Mouse (Mus musculus) small intestine, adult 2 months (tissue): Measurements from ENCODE around the gene Shroom3. TPM values are rescaled to one million over a fixed set of nuclear protein-coding genes. Genes with fewer than 3 reads are reported as not detected.

ENCODE experiments used
- H3K27ac ChIP-seq: fragments of 200-500 bp; 2 replicates; pipeline ENCODE4 v1.5.1; 2012; ENCODE audit warnings: low read depth, low read length, control low read depth, inconsistent platforms; ENCODE audit not compliant: insufficient read depth
- H3K27me3 ChIP-seq: fragments of 200-500 bp; 2 replicates; pipeline ENCODE4 v1.6.1; 2012; ENCODE audit warnings: mild to moderate bottlenecking, moderate library complexity, low read length, inconsistent platforms; ENCODE audit not compliant: control insufficient read depth, insufficient read depth
- H3K36me3 ChIP-seq: fragments of 200-500 bp; 2 replicates; pipeline ENCODE4 v1.6.1; 2012; ENCODE audit warnings: mild to moderate bottlenecking, low read length, control low read depth, inconsistent platforms; ENCODE audit not compliant: control insufficient read depth, insufficient read depth
- H3K4me1 ChIP-seq: fragments of 200-500 bp; 2 replicates; pipeline ENCODE4 v1.6.1; 2012; ENCODE audit warnings: low read length, inconsistent platforms, mixed read lengths; ENCODE audit not compliant: control insufficient read depth, insufficient read depth, insufficient read length
- H3K4me3 ChIP-seq: fragments of 200-500 bp; 2 replicates; pipeline ENCODE4 v1.5.1; 2012; ENCODE audit warnings: low read depth, mild to moderate bottlenecking, control low read depth, inconsistent platforms, low read length, moderate library complexity
- CTCF ChIP-seq: fragments of 200-500 bp; IDR thresholded peaks from 2 replicates; pipeline ENCODE4 v1.5.1; 2012; ENCODE audit warnings: low read depth, mild to moderate bottlenecking, control low read depth, inconsistent platforms, low read length, moderate library complexity, mixed read lengths; ENCODE audit not compliant: insufficient replicate concordance, insufficient read length; ENCODE audit errors: extremely low read depth
- POLR2A ChIP-seq: fragments of 200-500 bp; IDR thresholded peaks from 2 replicates; pipeline ENCODE4 v1.6.1; 2012; ENCODE audit warnings: low read depth, mild to moderate bottlenecking, control low read depth, inconsistent platforms, low read length, moderate library complexity
- WGBS: fragments of 180-500 bp; shearing (Covaris S2); methylation state at CpG from one replicate; pipeline ENCODE4 v1.1.7; 2018; 5-methylcytosine and 5-hydroxymethylcytosine counted together
- polyA plus RNA-seq: library from polyadenylated mRNA; depleted of rRNA; stranded (reverse); fragments of >200 nt; gene quantifications from 2 replicates; pipeline ENCODE4 v1.2.3, GENCODE M21; 2012

The Shroom3 gene
- polyA plus RNA-seq, 1 experiment, result 111 TPM

- H3K27ac ChIP-seq, result no peak within 1 kb of the TSS
- no peaks in the 10 kb centered on the region for H3K27me3 ChIP-seq
- no peak; the same call in 1 of the 2 replicates for TF ChIP-seq POLR2A
- TF ChIP-seq CTCF, result no peak
- peak within 1 kb of the TSS; percentile 49 for H3K4me3 ChIP-seq
- 11% methylated on average over 53 of the region's 55 CpGs for WGBS
- H3K4me1 ChIP-seq, result peaks cover 3% of the 10 kb centered on the region; the same call in 1 of the 2 replicates
- H3K36me3 ChIP-seq, result no peaks in the 10 kb centered on the region
Observed at GRCm38 (mm10) chr5:92674859-92675573, 8.2 kb upstream of the Shroom3 start, which contains the start of gene Ccdc158. Gene Ccdc158 (minus strand): TSS chr5:92675271.

DNA sequence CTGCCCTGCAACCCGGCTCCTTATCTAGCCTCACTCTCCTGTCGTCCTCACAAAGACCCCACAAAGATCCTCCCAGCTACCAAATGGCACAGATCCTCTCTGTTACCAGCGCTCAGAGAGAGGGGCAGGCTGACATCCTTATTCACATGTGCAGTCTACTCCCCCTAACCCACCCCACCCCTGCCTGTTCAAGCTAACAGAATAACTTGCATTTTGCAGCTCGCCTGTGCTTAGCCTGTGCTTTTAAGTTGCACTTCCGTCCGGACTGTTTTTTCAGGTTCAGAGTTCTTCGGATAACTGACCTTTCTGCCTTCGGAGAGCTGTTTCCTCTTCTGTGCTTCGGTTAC, 7.7 kb upstream of the Shroom3 start:
- Histone ChIP-seq H3K4me3 (peak overlapping the region; percentile 49), H3K36me3 (no peaks in the 10 kb centered on the region), H3K27ac (no peak overlapping the region), H3K27me3 (no peaks in the 10 kb centered on the region), H3K4me1 (peaks cover 3% of the 10 kb centered on the region; the same call in 1 of the 2 replicates)
- WGBS, result 1% methylated on average over 9 of the region's 9 CpGs
- TF ChIP-seq CTCF (no peak), POLR2A (no peak)

- WGBS, result 40% methylated on average over 4 of the region's 4 CpGs
- H3K4me1 ChIP-seq, result peaks cover 11% of the 10 kb centered on the region; the same call in 1 of the 2 replicates
- TF ChIP-seq CTCF (0 out of 2 replicates have a peak, but pooled peaks have one; percentile 15), POLR2A (no peak)
- no peak overlapping the region for H3K27ac ChIP-seq
- H3K27me3 ChIP-seq, result peaks cover 18% of the 10 kb centered on the region
- no peak overlapping the region for H3K4me3 ChIP-seq
- H3K36me3 ChIP-seq, result no peaks in the 10 kb centered on the region
Observed at GRCm38 (mm10) chr5:92679441-92679840, 3.8 kb upstream of the Shroom3 start.

- whole genome bisulfite sequencing, result 97% methylated on average over 10 of the region's 10 CpGs
- Histone ChIP-seq H3K4me1 (peaks cover 8% of the 10 kb centered on the region; the same call in 1 of the 2 replicates), H3K36me3 (no peaks in the 10 kb centered on the region), H3K27me3 (peaks cover 18% of the 10 kb centered on the region), H3K4me3 (no peak overlapping the region), H3K27ac (no peak overlapping the region)
- no peak for TF ChIP-seq CTCF
- TF ChIP-seq POLR2A, result no peak
Observed at GRCm38 (mm10) chr5:92681861-92682260, 1.4 kb upstream of the Shroom3 start.

DNA sequence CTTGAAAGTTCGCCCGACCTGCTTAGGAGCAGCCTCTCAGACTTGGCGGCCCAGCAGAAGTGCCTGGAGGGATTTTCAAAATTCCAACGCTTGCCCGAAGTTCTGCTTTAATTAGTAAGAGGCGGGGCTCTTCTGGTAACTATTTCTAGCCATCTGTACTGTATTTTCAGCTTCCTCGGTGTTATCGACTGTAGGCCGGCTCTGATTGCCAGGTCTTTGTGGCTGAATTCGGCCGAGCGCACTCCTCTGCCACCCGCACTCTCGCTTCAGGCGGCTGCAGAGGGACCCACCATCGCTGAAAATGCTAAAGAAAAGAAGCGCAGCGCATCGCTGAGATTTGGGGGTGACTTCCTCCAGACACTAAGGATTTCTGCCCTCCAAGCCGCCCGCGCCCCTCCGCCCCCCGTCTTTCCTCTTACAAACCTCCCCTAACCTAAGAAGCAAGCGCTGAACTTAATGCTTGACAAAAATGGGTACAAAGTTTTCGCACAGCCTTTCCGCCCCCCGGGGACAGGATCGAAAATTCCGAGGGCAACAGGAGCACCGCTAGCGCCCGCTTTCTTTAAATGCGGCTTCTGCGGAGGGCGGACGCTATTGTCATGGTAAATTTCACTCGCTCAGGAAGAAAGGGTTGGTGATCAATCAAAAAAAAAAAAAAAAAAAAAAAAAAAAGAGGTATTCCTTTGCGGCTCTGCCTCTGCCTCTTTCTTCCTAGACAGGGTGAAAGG, 450 bp upstream of the Shroom3 start:
- H3K4me1 ChIP-seq, result peaks cover 8% of the 10 kb centered on the region; the same call in 1 of the 2 replicates
- 7% methylated on average over 39 of the region's 39 CpGs for WGBS
- H3K4me3 ChIP-seq, result peak overlapping the region; percentile 57
- H3K27me3 ChIP-seq, result peaks cover 18% of the 10 kb centered on the region
- H3K27ac ChIP-seq, result no peak overlapping the region
- no peaks in the 10 kb centered on the region for H3K36me3 ChIP-seq
- TF ChIP-seq POLR2A (no peak), CTCF (no peak)

DNA sequence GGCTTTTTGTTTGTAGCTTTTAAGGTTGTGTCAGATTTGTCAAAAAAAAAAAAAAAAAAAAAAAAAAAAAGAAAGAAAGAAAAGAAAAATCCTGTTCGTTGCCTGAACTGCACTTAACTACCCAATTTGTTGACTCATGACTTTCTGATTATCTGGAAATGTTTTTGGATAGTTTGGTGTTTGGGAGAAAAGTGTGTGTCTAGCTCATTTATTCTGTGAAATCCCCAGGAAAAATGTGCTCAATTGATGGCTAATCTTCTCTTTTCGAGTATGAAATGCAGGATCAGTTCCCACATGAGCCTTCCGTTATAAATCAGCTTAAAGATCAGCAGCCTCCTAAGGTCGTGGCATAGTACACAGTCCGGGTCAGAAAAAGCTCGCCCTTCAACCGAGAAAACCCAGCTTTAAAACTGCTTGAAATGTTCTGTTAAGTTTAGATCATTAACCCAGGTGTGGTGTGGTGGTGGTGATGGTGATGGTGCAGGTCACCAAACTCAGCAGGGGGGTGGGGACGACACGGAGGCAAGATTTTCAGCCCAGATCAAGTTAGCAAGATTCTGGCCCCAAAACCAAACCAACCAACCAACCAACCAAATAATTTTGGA, 738 bp downstream of the Shroom3 start:
- Histone ChIP-seq H3K4me1 (peaks cover 8% of the 10 kb centered on the region; the same call in 1 of the 2 replicates), H3K27me3 (peaks cover 18% of the 10 kb centered on the region), H3K27ac (no peak overlapping the region), H3K36me3 (no peaks in the 10 kb centered on the region), H3K4me3 (peak overlapping the region; percentile 57)
- TF ChIP-seq POLR2A, result no peak
- TF ChIP-seq CTCF, result no peak
- 57% methylated on average over 9 of the region's 9 CpGs for WGBS
